Mouse (Mus musculus): ENCODE results near the gene Azin2. TPM values are rescaled to one million over a fixed set of nuclear protein-coding genes. Genes with fewer than 3 reads are reported as not detected.

Gene Azin2
- 16.4 and 16.9 TPM in 2 replicates for polyA plus RNA-seq (2016; fragmentation: Nextera tagmentation; extraction: Ambion mirVana)

- Histone ChIP-seq H3K27me3 (peaks cover 11% of the 10 kb centered on the region), H3K27ac (replicated peaks) (peak within 1 kb of the TSS; percentile 61; the same call in 1 of the 2 replicates), H3K4me2 (replicated peaks) (peak within 1 kb of the TSS; percentile 83), H3K36me3 (no peaks in the 10 kb centered on the region), H3K4me3 (peak within 1 kb of the TSS; percentile 59), H3K4me1 (peaks cover 33% of the 10 kb centered on the region), H3K9me3 (no peaks in the 10 kb centered on the region), H3K9ac (replicated peaks) (peak within 1 kb of the TSS; percentile 71)
- WGBS = under 1% methylated on average over 72 of the region's 72 CpGs
- ATAC-seq (ENCODE audit: low FRiP score, low read depth) = peak; percentile 96
These were observed at the start of gene Azin2 for GRCm38 (mm10) chr4:128962029-128962925. Gene Azin2 (minus strand): TSS chr4:128962442.

- Histone ChIP-seq H3K4me2 (replicated peaks) (no peak overlapping the region), H3K9me3 (no peaks in the 10 kb centered on the region), H3K4me3 (no peak overlapping the region), H3K36me3 (peaks cover 39% of the 10 kb centered on the region), H3K27me3 (no peaks in the 10 kb centered on the region), H3K9ac (replicated peaks) (no peak overlapping the region), H3K4me1 (peaks cover 9% of the 10 kb centered on the region; the same call in 1 of the 2 replicates), H3K27ac (replicated peaks) (peak overlapping the region; percentile 42; the same call in 1 of the 2 replicates)
- no peak for ATAC-seq (ENCODE audit: low FRiP score, low read depth)
- WGBS = 41% methylated on average over 15 of the region's 15 CpGs
These were observed 49.4 kb upstream of the Azin2 start for GRCm38 (mm10) chr4:129011604-129012121.

- H3K27me3 ChIP-seq = no peaks in the 10 kb centered on the region
- no peak for ATAC-seq (ENCODE audit: low FRiP score, low read depth)
- no peak overlapping the region for H3K27ac ChIP-seq (replicated peaks)
- H3K9ac ChIP-seq (replicated peaks) = no peak overlapping the region
- no peaks in the 10 kb centered on the region for H3K9me3 ChIP-seq
- H3K4me3 ChIP-seq = no peak overlapping the region
- H3K36me3 ChIP-seq = peaks cover 45% of the 10 kb centered on the region
- WGBS = 85% methylated on average over 5 of the region's 5 CpGs
- 0 out of 2 replicates have a peak, but pooled peaks cover 4% of the 10 kb centered on the region for H3K4me1 ChIP-seq
- no peak overlapping the region for H3K4me2 ChIP-seq (replicated peaks)
These were observed 47.3 kb upstream of the Azin2 start for GRCm38 (mm10) chr4:129009521-129009920.

- no peak for ATAC-seq (ENCODE audit: low FRiP score, low read depth)
- H3K9me3 ChIP-seq = no peaks in the 10 kb centered on the region
- H3K27ac ChIP-seq (replicated peaks) = no peak overlapping the region
- peaks cover 50% of the 10 kb centered on the region for H3K36me3 ChIP-seq
- no peaks in the 10 kb centered on the region for H3K27me3 ChIP-seq
- 87% methylated on average over 3 of the region's 3 CpGs for WGBS
- 0 out of 2 replicates have a peak, but pooled peaks cover 4% of the 10 kb centered on the region for H3K4me1 ChIP-seq
- no peak overlapping the region for H3K4me2 ChIP-seq (replicated peaks)
- H3K4me3 ChIP-seq = no peak overlapping the region
- no peak overlapping the region for H3K9ac ChIP-seq (replicated peaks)
These were observed 46.4 kb upstream of the Azin2 start for GRCm38 (mm10) chr4:129008672-129009071.

- no peaks in the 10 kb centered on the region for H3K9me3 ChIP-seq
- 0 out of 2 replicates have a peak, but pooled peaks cover 4% of the 10 kb centered on the region for H3K4me1 ChIP-seq
- no peak overlapping the region for H3K4me3 ChIP-seq
- no peak overlapping the region for H3K27ac ChIP-seq (replicated peaks)
- no peak overlapping the region for H3K9ac ChIP-seq (replicated peaks)
- no peak for ATAC-seq (ENCODE audit: low FRiP score, low read depth)
- H3K36me3 ChIP-seq = peaks cover 56% of the 10 kb centered on the region
- no peak overlapping the region for H3K4me2 ChIP-seq (replicated peaks)
- H3K27me3 ChIP-seq = no peaks in the 10 kb centered on the region
- WGBS = 80% methylated on average over 12 of the region's 12 CpGs
These were observed 45.8 kb upstream of the Azin2 start for GRCm38 (mm10) chr4:129008006-129008519.

DNA sequence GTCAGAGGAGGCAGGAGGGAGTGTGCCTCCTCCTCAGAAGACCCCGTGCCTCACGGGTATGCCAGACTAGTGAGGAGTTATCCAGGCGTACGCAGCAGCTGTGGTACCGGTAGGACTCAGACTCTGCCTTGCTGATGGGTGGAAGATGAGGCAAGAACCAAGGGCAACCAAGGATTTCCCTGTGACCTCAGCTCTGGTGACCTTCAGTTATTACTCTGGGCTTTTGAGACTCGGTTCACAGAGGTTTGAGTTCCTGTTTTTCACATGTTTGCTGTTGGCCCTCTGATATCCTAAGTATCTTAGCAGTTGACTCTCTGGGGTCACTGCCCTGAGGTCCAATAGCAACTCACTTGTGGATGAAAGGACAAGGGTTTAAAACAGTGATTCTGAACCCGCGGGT lies 41.5 kb upstream of the Azin2 start:
- Histone ChIP-seq H3K36me3 (peaks cover 77% of the 10 kb centered on the region), H3K4me1 (no peaks in the 10 kb centered on the region), H3K27ac (replicated peaks) (no peak overlapping the region), H3K27me3 (no peaks in the 10 kb centered on the region), H3K4me2 (replicated peaks) (no peak overlapping the region), H3K4me3 (no peak overlapping the region), H3K9me3 (no peaks in the 10 kb centered on the region), H3K9ac (replicated peaks) (no peak overlapping the region)
- no peak for ATAC-seq (ENCODE audit: low FRiP score, low read depth)
- WGBS = 88% methylated on average over 8 of the region's 8 CpGs

GRCm38 (mm10) chr4:129000786-129001185 lies 38.5 kb upstream of the Azin2 start:
- H3K9ac ChIP-seq (replicated peaks) = no peak overlapping the region
- no peak for ATAC-seq (ENCODE audit: low FRiP score, low read depth)
- 94% methylated on average over 3 of the region's 3 CpGs for WGBS
- H3K4me3 ChIP-seq = no peak overlapping the region
- H3K4me2 ChIP-seq (replicated peaks) = no peak overlapping the region
- no peaks in the 10 kb centered on the region for H3K4me1 ChIP-seq
- H3K9me3 ChIP-seq = no peaks in the 10 kb centered on the region
- no peak overlapping the region for H3K27ac ChIP-seq (replicated peaks)
- peaks cover 77% of the 10 kb centered on the region for H3K36me3 ChIP-seq
- H3K27me3 ChIP-seq = no peaks in the 10 kb centered on the region

- no peaks in the 10 kb centered on the region for H3K27me3 ChIP-seq
- H3K4me2 ChIP-seq (replicated peaks) = no peak overlapping the region
- H3K4me3 ChIP-seq = no peak overlapping the region
- H3K4me1 ChIP-seq = peaks cover 16% of the 10 kb centered on the region
- peaks cover 66% of the 10 kb centered on the region for H3K36me3 ChIP-seq
- no peak for ATAC-seq (ENCODE audit: low FRiP score, low read depth)
- no peak overlapping the region for H3K9ac ChIP-seq (replicated peaks)
- WGBS = 92% methylated on average over 8 of the region's 8 CpGs
- no peaks in the 10 kb centered on the region for H3K9me3 ChIP-seq
- no peak overlapping the region for H3K27ac ChIP-seq (replicated peaks)
These were observed 36.2 kb upstream of the Azin2 start for GRCm38 (mm10) chr4:128998401-128998800.

DNA sequence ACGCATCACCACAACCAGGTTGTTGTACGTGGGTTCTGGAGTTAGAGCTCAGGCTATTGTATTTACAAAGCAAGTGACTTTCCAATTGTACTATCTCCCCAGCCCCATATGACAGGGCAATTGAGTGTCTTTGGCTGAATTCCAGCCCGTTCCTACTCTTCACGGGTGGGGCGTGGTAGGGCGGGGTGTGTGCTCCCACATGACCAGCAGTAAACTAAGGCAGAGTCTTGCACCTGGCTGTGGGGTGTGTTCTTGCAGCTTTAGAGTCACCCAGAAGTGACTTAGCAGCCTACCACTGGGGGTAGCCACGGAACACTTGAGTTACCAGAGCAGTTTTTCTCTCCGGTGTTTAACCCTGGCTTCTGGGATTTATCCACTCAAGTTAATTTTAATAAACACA lies 35.0 kb upstream of the Azin2 start:
- Histone ChIP-seq H3K9ac (replicated peaks) (no peak overlapping the region), H3K4me3 (no peak overlapping the region), H3K27ac (replicated peaks) (no peak overlapping the region), H3K4me1 (peaks cover 16% of the 10 kb centered on the region), H3K4me2 (replicated peaks) (no peak overlapping the region), H3K27me3 (peaks cover 2% of the 10 kb centered on the region; the same call in 1 of the 2 replicates), H3K36me3 (peaks cover 55% of the 10 kb centered on the region), H3K9me3 (no peaks in the 10 kb centered on the region)
- ATAC-seq (ENCODE audit: low FRiP score, low read depth) = no peak
- 90% methylated on average over 8 of the region's 8 CpGs for WGBS

DNA sequence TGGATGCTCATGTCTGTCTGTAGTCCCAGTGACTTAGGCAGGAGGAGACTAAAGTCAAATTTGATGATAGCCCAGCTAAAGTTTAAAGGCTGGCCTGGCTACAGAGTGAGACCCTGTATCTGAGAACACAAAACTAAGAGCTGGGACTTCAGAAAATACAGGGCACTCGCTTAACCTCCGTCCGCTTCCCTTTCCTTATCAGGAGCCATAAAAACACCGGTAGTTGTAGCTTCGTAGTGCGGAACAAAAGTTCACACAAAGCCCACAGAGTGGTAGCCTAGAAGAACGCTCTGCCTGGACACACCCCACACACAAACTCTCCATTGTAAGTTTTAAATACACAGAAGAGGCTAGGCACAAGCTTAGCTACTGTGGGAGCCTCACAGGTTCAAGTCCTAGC lies 33.0 kb upstream of the Azin2 start:
- Histone ChIP-seq H3K27ac (replicated peaks) (no peak overlapping the region), H3K4me2 (replicated peaks) (no peak overlapping the region), H3K4me3 (no peak overlapping the region), H3K36me3 (peaks cover 35% of the 10 kb centered on the region), H3K9me3 (no peaks in the 10 kb centered on the region), H3K9ac (replicated peaks) (0 out of 2 replicates have a peak overlapping the region, but pooled peaks have one; percentile 72), H3K4me1 (peaks cover 16% of the 10 kb centered on the region), H3K27me3 (peaks cover 15% of the 10 kb centered on the region; the same call in 1 of the 2 replicates)
- no peak for ATAC-seq (ENCODE audit: low FRiP score, low read depth)
- WGBS = 95% methylated on average over 7 of the region's 7 CpGs

GRCm38 (mm10) chr4:128993675-128994074 lies 31.4 kb upstream of the Azin2 start:
- Histone ChIP-seq H3K9ac (replicated peaks) (peak overlapping the region; percentile 72), H3K36me3 (peaks cover 21% of the 10 kb centered on the region; the same call in 1 of the 2 replicates), H3K4me2 (replicated peaks) (peak overlapping the region; percentile 89), H3K4me1 (peaks cover 16% of the 10 kb centered on the region), H3K27ac (replicated peaks) (no peak overlapping the region), H3K4me3 (peak overlapping the region; percentile 65), H3K9me3 (no peaks in the 10 kb centered on the region), H3K27me3 (peaks cover 15% of the 10 kb centered on the region; the same call in 1 of the 2 replicates)
- no peak for ATAC-seq (ENCODE audit: low FRiP score, low read depth)
- 3% methylated on average over 12 of the region's 12 CpGs for WGBS
